Mouse (Mus musculus): ENCODE data around the gene Fam229a.

DNA sequence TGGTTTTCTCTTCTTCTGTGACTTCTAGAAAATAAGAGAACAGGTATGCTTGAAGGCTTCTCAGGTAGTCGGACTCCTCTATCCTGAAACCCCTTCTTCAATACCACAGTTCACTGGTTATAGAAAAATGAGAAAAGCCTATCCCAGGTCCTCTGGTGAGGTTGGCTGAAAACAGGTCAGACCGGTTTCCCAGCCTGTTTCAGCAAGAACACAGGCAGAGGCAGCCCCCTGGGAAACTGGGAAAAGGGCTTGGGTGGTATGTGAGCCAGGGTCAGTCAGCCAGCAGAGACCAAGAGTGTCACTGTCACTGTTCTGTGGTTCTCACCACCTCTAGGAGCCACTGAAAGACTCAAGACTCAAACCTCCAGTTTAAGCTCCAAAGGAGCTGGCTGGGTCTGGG is 25.9 kb downstream of the Fam229a start:
- TF ChIP-seq CTCF (IDR thresholded peaks at IDR 0.05; ENCODE audit: low read depth), result no peak
- no peak for TF ChIP-seq EP300 (IDR thresholded peaks at IDR 0.05; ENCODE audit: low read depth)

All from liver, postnatal 0 days (tissue).